7 mouse cellular contexts compared by ENCODE assay signal in genomic region chr7:92125886-92126285, GRCm38 (mm10).
DNase-seq lines count a peak whose midpoint lies in the region; ATAC-seq lines count a peak whose summit lies in the region.

No protein-coding gene starts in this region.

- 33% methylated on average over 3 of the region's 3 CpGs for WGBS in lung, embryonic 15.5 days
- 23% methylated on average over 3 of the region's 3 CpGs for WGBS in forebrain, embryonic 16.5 days

- H3K4me1 ChIP-seq in lung, embryonic 15.5 days = no peaks in the 10 kb centered on the region
- peaks cover 16% of the 10 kb centered on the region for H3K4me1 ChIP-seq in forebrain, embryonic 16.5 days (replicated peaks; ENCODE audit: control insufficient read depth, insufficient read depth, low read length)

- no peak overlapping the region for H3K4me3 ChIP-seq in lung, embryonic 15.5 days
- no peak overlapping the region for H3K4me3 ChIP-seq in forebrain, embryonic 16.5 days (replicated peaks; ENCODE audit: low read length)

- no peak overlapping the region for H3K9ac ChIP-seq in lung, embryonic 15.5 days
- no peak overlapping the region for H3K9ac ChIP-seq in forebrain, embryonic 16.5 days (replicated peaks; ENCODE audit: low read depth, low read length)

- no peak overlapping the region for H3K27ac ChIP-seq in lung, embryonic 15.5 days
- peak overlapping the region; percentile 25 for H3K27ac ChIP-seq in forebrain, embryonic 16.5 days (ENCODE audit: low read length)

- no peaks in the 10 kb centered on the region for H3K9me3 ChIP-seq in lung, embryonic 15.5 days
- H3K9me3 ChIP-seq in forebrain, embryonic 16.5 days (ENCODE audit: control insufficient read depth, low read length) = no peaks in the 10 kb centered on the region

- no peak for DNase-seq in lung, adult 18-20 months
- peak; percentile 86 for DNase-seq in cerebellum, adult 9-10 months
- peak; percentile 30 for DNase-seq in right cerebral cortex, postnatal 25 days
- DNase-seq in adrenal gland, postnatal 4 days (ENCODE audit: low spot score in 2 of 2) = no peak
- DNase-seq in spleen, postnatal 36 days (ENCODE audit: low spot score in 2 of 2) = no peak

- H3K27me3 ChIP-seq in lung, embryonic 15.5 days = no peaks in the 10 kb centered on the region
- no peaks in the 10 kb centered on the region for H3K27me3 ChIP-seq in forebrain, embryonic 16.5 days (replicated peaks; ENCODE audit: control insufficient read depth, insufficient read depth, low read length)

- H3K4me2 ChIP-seq in lung, embryonic 15.5 days = no peak overlapping the region
- no peak overlapping the region for H3K4me2 ChIP-seq in forebrain, embryonic 16.5 days (ENCODE audit: low read length)

- ATAC-seq in lung, embryonic 15.5 days (ENCODE audit: borderline replicate concordance, extremely low read depth, low FRiP score, low TSS enrichment) = peak; percentile 73; the same call in 1 of the 2 replicates
- ATAC-seq in forebrain, embryonic 16.5 days = peak; percentile 91

- H3K36me3 ChIP-seq in lung, embryonic 15.5 days = no peaks in the 10 kb centered on the region
- no peaks in the 10 kb centered on the region for H3K36me3 ChIP-seq in forebrain, embryonic 16.5 days (ENCODE audit: control insufficient read depth, insufficient read depth)

Comparison
In these comparisons a context has a peak if more than half of its experiments do, and no peak if none do; other contexts are left out.
1. DNase-seq: peak in cerebellum, adult 9-10 months (single experiment) and right cerebral cortex, postnatal 25 days (single experiment); none in lung, adult 18-20 months (0 of 2), adrenal gland, postnatal 4 days (0 of 2) and spleen, postnatal 36 days (0 of 2).